Mouse (Mus musculus): ENCODE measurements around the gene Cux1.

GRCm38 (mm10) chr5:136215211-136215610, 352.1 kb downstream of the Cux1 start:
- TF ChIP-seq CTCF (IDR thresholded peaks at IDR 0.05; ENCODE audit: extremely low read depth, insufficient read depth, insufficient read length, insufficient replicate concordance) (no peak), POLR2A (IDR thresholded peaks at IDR 0.05; ENCODE audit: low read depth, low read length) (no peak)
